Mouse (Mus musculus): ENCODE data around the gene Gm3278. TPM values are rescaled to one million over a fixed set of nuclear protein-coding genes. Genes with fewer than 3 reads are reported as not detected.
A peak's percentile ranks its signal among the peaks of the same experiment; 100 is the strongest.
"Not testable (repeated sequence)": the region's sequence is repeated elsewhere in the genome, so short reads cannot be mapped to it uniquely, and the experiment has no call there.

Gene Gm3278
- 0.15 and 0.33 TPM in 2 replicates for total RNA-seq (2014; rRNA removed)
- polyA plus RNA-seq (2015; fragmentation: Nextera tagmentation; extraction: Ambion mirVana): 0.16 and 0.20 TPM in 2 replicates

DNA sequence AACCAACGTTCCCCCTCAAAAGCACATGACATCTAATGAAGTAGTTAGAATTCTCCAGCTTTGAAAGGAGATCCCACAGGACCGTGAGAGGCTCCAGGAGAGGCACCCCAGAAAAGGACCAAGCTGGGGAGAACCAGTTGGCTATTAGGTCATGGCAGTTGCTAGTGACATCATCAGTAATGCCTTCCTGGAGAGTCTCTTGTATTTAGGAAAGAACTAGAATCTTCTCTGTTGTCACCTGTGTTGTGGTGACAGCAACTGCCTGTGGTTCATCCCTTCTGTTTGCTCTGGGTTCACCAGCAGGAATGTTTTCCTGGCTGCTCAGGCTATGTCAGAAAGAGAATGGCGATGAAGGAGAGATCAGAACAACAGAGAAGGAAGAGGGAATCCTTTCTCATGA lies at the start of gene Gm3278:
Gm3278 (plus strand) TSS at position 301 of the 400 bp plus-strand sequence.
- 67% methylated on average over 1 of the region's 3 CpGs for whole genome bisulfite sequencing
- not testable (repeated sequence) for H3K4me3 ChIP-seq (ENCODE audit: low read depth, low read length); H3K9me3 ChIP-seq (ENCODE audit: low read length); H3K4me2 ChIP-seq (ENCODE audit: low read depth); H3K27ac ChIP-seq (ENCODE audit: low read depth, low read length); H3K4me1 ChIP-seq (ENCODE audit: insufficient read depth); H3K27me3 ChIP-seq (ENCODE audit: insufficient read depth, low read length); ATAC-seq; H3K36me3 ChIP-seq (ENCODE audit: insufficient read depth); DNase-seq; H3K9ac ChIP-seq

DNA sequence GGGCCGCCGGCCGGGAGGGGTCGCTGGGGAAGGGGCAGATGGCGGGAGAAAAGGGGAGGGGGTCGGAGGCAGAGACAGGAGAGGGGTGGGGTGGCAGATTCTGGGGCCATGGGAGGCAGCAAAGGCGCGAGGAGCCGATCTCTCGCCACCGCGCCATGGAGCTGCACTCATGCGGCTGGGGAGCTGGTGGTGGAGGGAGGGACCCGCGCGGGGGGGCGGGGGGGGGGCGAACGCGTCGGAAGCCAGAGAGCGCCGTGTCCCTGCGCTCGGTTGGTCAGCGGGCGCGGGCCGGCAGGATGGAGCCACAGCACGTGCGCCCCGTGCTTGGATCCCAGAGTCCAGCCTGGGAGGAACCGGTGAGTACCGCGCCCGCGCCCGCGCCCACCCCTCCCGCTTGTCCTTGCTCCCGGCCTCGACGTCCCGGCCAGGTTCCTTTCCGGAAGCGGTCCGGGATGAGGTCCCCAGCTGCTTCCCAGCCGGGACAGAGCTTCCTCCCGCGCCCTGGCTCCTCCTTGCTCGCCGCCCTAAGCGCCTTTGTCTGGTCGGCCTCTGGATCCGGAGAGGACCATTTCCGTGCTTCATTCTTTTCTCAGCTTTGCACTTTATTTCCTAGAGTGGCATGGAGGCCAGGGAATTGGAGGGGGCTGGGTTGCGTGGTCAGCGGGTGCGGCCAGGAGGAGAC lies 36.8 kb upstream of the Gm3278 start, which contains the start of gene Gm3264:
Gm3264 (plus strand) TSS at position 278 of the 682 bp plus-strand sequence.
- not testable (repeated sequence) for H3K4me1 ChIP-seq (ENCODE audit: insufficient read depth); H3K9me3 ChIP-seq (ENCODE audit: low read length); H3K36me3 ChIP-seq (ENCODE audit: insufficient read depth); H3K27me3 ChIP-seq (ENCODE audit: insufficient read depth, low read length); ATAC-seq; H3K27ac ChIP-seq (ENCODE audit: low read depth, low read length)
- H3K9ac ChIP-seq: peak within 1 kb of the TSS; percentile 57
- peak; percentile 7 for DNase-seq
- WGBS: 9% methylated on average over 35 of the region's 59 CpGs
- peak within 1 kb of the TSS; percentile 37 for H3K4me3 ChIP-seq (ENCODE audit: low read depth, low read length)
- peak within 1 kb of the TSS; percentile 49 for H3K4me2 ChIP-seq (ENCODE audit: low read depth)

Other genes with a start within 250 kb of the Gm3278 start
- gene Gm3239, start 228.2 kb upstream of the Gm3278 start, total RNA-seq (2014; rRNA removed): 1.9 and 3.0 TPM in 2 replicates
- 0.50 and 1.4 TPM in 2 replicates for gene Gm3239, start 228.2 kb upstream of the Gm3278 start, polyA plus RNA-seq (2015; fragmentation: Nextera tagmentation; extraction: Ambion mirVana)
- gene Gm7876, start 183.2 kb upstream of the Gm3278 start, total RNA-seq (2014; rRNA removed): not detected in 2 replicates
- not detected in 2 replicates for gene Gm7876, start 183.2 kb upstream of the Gm3278 start, polyA plus RNA-seq (2015; fragmentation: Nextera tagmentation; extraction: Ambion mirVana)
- gene Gm3252, start 165.6 kb upstream of the Gm3278 start, total RNA-seq (2014; rRNA removed): 4.8 and 5.0 TPM in 2 replicates
- gene Gm3252, start 165.6 kb upstream of the Gm3278 start, polyA plus RNA-seq (2015; fragmentation: Nextera tagmentation; extraction: Ambion mirVana): 3.5 and 3.8 TPM in 2 replicates
- not detected in 2 replicates for gene Gm9602, start 116.1 kb upstream of the Gm3278 start, total RNA-seq (2014; rRNA removed)
- not detected in 2 replicates for gene Gm9602, start 116.1 kb upstream of the Gm3278 start, polyA plus RNA-seq (2015; fragmentation: Nextera tagmentation; extraction: Ambion mirVana)
- gene Gm3269, start 54.3 kb upstream of the Gm3278 start, total RNA-seq (2014; rRNA removed): not detected in 2 replicates
- gene Gm3269, start 54.3 kb upstream of the Gm3278 start, polyA plus RNA-seq (2015; fragmentation: Nextera tagmentation; extraction: Ambion mirVana): not detected in 2 replicates
- gene Gm3264, start 36.8 kb upstream of the Gm3278 start, total RNA-seq (2014; rRNA removed): 2.2 and 6.8 TPM in 2 replicates
- 4.2 and 4.6 TPM in 2 replicates for gene Gm3264, start 36.8 kb upstream of the Gm3278 start, polyA plus RNA-seq (2015; fragmentation: Nextera tagmentation; extraction: Ambion mirVana)
- not detected in 2 replicates for gene Gm8297, start 91.5 kb downstream of the Gm3278 start, total RNA-seq (2014; rRNA removed)
- gene Gm8297, start 91.5 kb downstream of the Gm3278 start, polyA plus RNA-seq (2015; fragmentation: Nextera tagmentation; extraction: Ambion mirVana): not detected in 2 replicates
- not detected in 2 replicates for gene Gm3298, start 123.5 kb downstream of the Gm3278 start, total RNA-seq (2014; rRNA removed)
- gene Gm3298, start 123.5 kb downstream of the Gm3278 start, polyA plus RNA-seq (2015; fragmentation: Nextera tagmentation; extraction: Ambion mirVana): not detected in 2 replicates
- gene 4930555G01Rik, start 158.2 kb downstream of the Gm3278 start, total RNA-seq (2014; rRNA removed): not detected in 2 replicates
- not detected in 2 replicates for gene 4930555G01Rik, start 158.2 kb downstream of the Gm3278 start, polyA plus RNA-seq (2015; fragmentation: Nextera tagmentation; extraction: Ambion mirVana)
- gene Gm8281, start 178.6 kb downstream of the Gm3278 start, total RNA-seq (2014; rRNA removed): 16.8 and 21.4 TPM in 2 replicates
- gene Gm8281, start 178.6 kb downstream of the Gm3278 start, polyA plus RNA-seq (2015; fragmentation: Nextera tagmentation; extraction: Ambion mirVana): 11.9 and 12.9 TPM in 2 replicates
- gene Gm8279, start 239.1 kb downstream of the Gm3278 start, total RNA-seq (2014; rRNA removed): not detected in 2 replicates
- not detected in 2 replicates for gene Gm8279, start 239.1 kb downstream of the Gm3278 start, polyA plus RNA-seq (2015; fragmentation: Nextera tagmentation; extraction: Ambion mirVana)